Mouse (Mus musculus) bone marrow macrophage, adult 2 months (primary cell): Measurements from ENCODE around the gene Zswim1.
"Not testable (repeated sequence)": the region's sequence is repeated elsewhere in the genome, so short reads cannot be mapped to it uniquely, and the experiment has no call there.

Source experiments
- CTCF ChIP-seq: IDR thresholded peaks from 2 replicates; pipeline ENCODE4 v1.5.1; 2012; ENCODE audit warnings: low read depth, mild to moderate bottlenecking, low read length, moderate library complexity
- POLR2A ChIP-seq: IDR thresholded peaks from 2 replicates; pipeline ENCODE4 v1.6.1; 2012; ENCODE audit warnings: mild to moderate bottlenecking, low read depth, low read length, borderline replicate concordance

DNA sequence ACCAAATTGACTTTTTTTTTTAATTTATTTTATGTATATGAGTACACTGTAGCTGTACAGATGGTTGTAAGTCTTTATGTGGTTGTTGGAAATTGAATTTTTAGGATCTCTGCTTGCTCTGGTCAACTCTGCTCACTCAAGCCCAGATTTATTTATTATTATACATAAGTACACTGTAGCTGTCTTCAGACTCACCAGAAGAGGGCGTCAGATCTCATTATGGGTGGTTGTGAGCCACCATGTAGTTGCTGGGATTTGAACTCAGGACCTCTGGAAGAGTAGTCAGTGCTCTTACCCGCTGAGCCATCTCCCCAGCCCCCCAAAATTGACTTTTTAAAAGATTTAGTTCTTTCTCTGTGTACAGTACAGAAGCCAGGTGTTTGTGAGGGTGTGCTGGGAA is 53.2 kb downstream of the Zswim1 start:
- TF ChIP-seq POLR2A, CTCF: not testable (repeated sequence)
